Mouse (Mus musculus): ENCODE measurements around the gene Gm49395.

Gm49395 gene

DNA sequence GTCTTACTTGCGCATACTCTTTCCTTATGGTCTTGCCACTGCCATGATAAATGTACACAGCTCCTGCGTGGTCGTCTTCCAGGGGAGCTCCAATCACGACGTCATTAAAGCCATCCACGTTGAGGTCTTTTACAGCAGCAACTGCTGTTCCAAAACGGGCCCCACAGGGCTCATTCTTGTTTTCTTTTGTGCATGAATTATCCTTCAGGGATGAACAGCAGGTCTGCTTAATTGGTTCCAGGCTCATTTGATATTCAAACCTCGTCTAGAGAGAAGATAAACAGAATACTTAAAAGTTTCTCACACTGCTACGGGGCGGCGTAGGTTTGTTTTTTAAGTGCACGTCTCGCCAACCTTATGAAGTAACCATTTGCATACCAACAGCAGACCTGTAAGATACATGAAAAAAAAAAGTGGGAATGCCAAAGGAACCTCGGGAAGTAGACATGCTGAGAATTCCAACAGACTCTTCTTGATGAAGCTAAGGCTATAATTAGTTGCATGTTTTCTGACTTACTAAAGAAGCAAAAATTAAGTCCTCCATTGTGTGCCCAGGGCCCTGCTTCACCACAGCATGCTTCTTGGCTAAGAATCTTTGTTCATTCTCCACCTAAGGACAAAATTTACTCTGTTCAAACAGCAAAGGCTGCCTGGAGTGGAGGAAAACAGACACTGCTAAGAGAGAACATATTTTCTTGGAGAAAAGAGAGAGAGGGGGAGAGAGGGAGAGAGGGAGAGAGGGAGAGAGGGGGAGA lies 109.3 kb downstream of the Gm49395 start:
- in situ Hi-C loops (cut with MboI, MseI): loop anchor here (25.0 kb wide), 1 partner anchor 1720 kb away; no protein-coding TSS in a partner anchor

DNA sequence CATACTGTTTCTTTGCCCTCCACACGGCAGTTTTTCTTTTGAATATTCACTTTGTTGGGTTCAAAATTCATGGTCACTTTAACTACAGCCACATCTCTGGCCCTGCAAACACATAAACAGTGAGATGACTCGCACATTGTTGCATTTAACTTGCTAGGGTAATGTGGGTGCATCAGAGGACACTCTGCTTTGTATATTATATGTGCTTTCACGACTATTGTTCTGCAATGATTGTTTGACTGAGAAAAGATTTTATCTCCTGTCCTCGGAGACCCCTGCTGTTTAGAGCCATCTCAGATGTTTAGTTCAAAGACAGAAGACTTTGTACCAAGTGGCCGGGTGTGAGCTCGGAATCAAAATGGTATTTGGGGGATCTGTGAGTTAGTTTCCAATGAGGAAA lies 114.1 kb downstream of the Gm49395 start:
- in situ Hi-C loops (cut with MboI, MseI): loop anchor here (25.0 kb wide), 1 partner anchor 1725 kb away; no protein-coding TSS in a partner anchor

DNA sequence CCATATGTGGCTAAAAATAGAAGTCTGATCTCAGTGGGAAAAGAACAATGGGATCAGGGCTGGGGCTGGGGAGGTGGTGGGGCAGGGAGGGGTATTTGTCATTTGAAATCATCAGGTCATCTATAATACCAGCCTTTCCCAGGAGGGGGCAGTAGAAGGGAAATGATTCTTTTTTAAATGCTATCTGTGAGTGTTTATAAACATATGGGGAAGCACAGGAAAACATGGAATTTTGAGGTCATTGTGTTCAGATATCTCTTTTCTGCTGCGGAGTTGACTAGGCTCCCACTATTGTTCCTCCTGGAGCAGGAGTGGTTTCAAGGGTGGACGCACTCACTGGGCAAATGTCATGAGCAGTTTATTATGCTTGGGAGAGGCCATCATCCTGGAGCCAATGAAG lies 114.6 kb downstream of the Gm49395 start:
- in situ Hi-C loops (cut with MboI, MseI): loop anchor here (25.0 kb wide), 1 partner anchor 1725 kb away; no protein-coding TSS in a partner anchor
